8 mouse cellular contexts compared by ENCODE assay signal in the genomic region with DNA sequence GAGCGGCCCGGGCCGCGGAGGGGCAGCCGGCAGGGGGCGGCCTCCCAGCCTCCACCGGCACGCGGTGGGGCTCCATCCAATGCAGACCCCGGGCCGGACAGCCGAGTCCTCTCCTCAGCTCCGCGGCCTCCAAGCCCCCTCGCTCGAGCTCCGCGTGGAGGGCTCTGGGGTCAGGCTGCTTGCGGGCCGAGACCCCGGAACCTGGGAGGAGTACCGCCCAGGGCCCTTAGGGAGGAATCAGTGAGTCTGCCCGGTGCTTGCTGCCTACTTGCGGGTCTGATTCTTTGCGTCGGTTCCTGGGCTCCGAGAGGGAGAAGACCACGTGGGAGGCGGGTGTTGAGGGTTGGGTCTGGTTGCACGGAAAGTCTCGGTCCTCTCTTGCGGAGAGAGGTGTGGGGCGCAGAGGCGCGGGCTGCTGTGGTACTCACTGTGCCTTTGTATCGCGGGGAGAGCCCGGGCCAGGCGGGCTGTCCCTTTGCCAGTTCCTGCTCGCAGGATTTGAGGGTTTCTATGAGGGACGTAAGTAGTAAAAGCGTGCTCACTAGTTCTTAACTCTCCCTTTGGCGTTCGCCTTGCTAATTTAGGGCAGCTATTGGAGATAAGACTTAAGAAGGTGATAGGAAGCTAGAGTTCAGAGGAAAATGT. TPM values are rescaled to one million over a fixed set of nuclear protein-coding genes. Genes with fewer than 3 reads are reported as not detected.
DNase-seq lines count a peak whose midpoint lies in the region; ATAC-seq and TF ChIP-seq lines count a peak whose summit lies in the region.

No protein-coding gene starts in this region.

- 0 out of 2 replicates have a peak, but pooled peaks have one; percentile 26 for TF ChIP-seq POLR2A in cortical plate, adult 2 months (IDR thresholded peaks at IDR 0.05; ENCODE audit: extremely low read depth, insufficient read depth, low read length)

- no peaks in the 10 kb centered on the region for H3K9me3 ChIP-seq in intestine, embryonic 15.5 days

- peak overlapping the region; percentile 85 for H3K4me2 ChIP-seq in intestine, embryonic 15.5 days (replicated peaks)

- no peaks in the 10 kb centered on the region for H3K36me3 ChIP-seq in intestine, embryonic 15.5 days

- H3K27me3 ChIP-seq in intestine, embryonic 15.5 days (replicated peaks): no peaks in the 10 kb centered on the region

- peaks cover 3% of the 10 kb centered on the region; the same call in 1 of the 2 replicates for H3K4me1 ChIP-seq in cortical plate, adult 2 months (ENCODE audit: control insufficient read depth, insufficient read depth, low read length)
- H3K4me1 ChIP-seq in intestine, embryonic 15.5 days (replicated peaks): peaks cover 7% of the 10 kb centered on the region

- peak overlapping the region; percentile 3; the same call in 1 of the 2 replicates for H3K27ac ChIP-seq in cortical plate, adult 2 months (ENCODE audit: insufficient read depth, low read length)
- H3K27ac ChIP-seq in intestine, embryonic 15.5 days: peak overlapping the region; percentile 88

- peak overlapping the region; percentile 77 for H3K9ac ChIP-seq in intestine, embryonic 15.5 days

- under 1% methylated on average over 42 of the region's 44 CpGs for WGBS in intestine, embryonic 15.5 days

- peak; percentile 93 for DNase-seq in ZHBTc4 (ENCODE audit: low read depth, low spot score)
- DNase-seq in gastrocnemius, postnatal 14 days: peak; percentile 66
- DNase-seq in left cerebral cortex, postnatal 25 days (ENCODE audit: low spot score in 2 of 2): peak; percentile 76 to 79
- DNase-seq in mesoderm, embryonic 11.5 days (ENCODE audit: low read depth, low spot score): peak; percentile 84
- peak; percentile 56 to 64 for DNase-seq in right cerebral cortex, postnatal 36 days (ENCODE audit: low spot score in 2 of 2)
- peak; percentile 71 to 73 for DNase-seq in urinary bladder, postnatal 4 days (ENCODE audit: low spot score in 2 of 2)

- TF ChIP-seq CTCF in cortical plate, adult 2 months (IDR thresholded peaks at IDR 0.05; ENCODE audit: extremely low read depth, insufficient read depth, low read length): no peak

- H3K4me3 ChIP-seq in cortical plate, adult 2 months (ENCODE audit: insufficient read depth, low read length): peak overlapping the region; percentile 42
- H3K4me3 ChIP-seq in intestine, embryonic 15.5 days (replicated peaks): peak overlapping the region; percentile 91

- intact Hi-C loops in gastrocnemius, postnatal 14 days (cut with DNase I; ENCODE audit: low total_unique reads): no loop called here
- intact Hi-C loops in left cerebral cortex, postnatal 25 days (cut with DNase I): loop anchor here (2.0 to 5.0 kb wide), 2 partner anchors 53 to 63 kb away; a partner anchor contains a TSS

- ATAC-seq in intestine, embryonic 15.5 days: peak; percentile 40; the same call in 1 of the 2 replicates

RNA-seq across cellular contexts. Expression of a gene that starts 12.8 kb away (rescaled TPM):
- polyA plus RNA-seq in cortical plate, adult 2 months (2012; rRNA removed): not detected in 2 replicates
- total RNA-seq in gastrocnemius, postnatal 14 days (2021): not detected
- not detected in 2 replicates for polyA plus RNA-seq in intestine, embryonic 15.5 days (2015; fragmentation: Nextera tagmentation; extraction: Ambion mirVana)
- total RNA-seq in left cerebral cortex, postnatal 25 days (2021): not detected

RNA-seq across cellular contexts. Expression of a gene that starts 50.6 kb away (rescaled TPM):
- 27.0 and 28.0 TPM in 2 replicates for polyA plus RNA-seq in cortical plate, adult 2 months (2012; rRNA removed)
- total RNA-seq in gastrocnemius, postnatal 14 days (2021): 10 to 100 TPM in 1 of 2 experiments, 1 to 10 TPM in 1; 8.9 to 12.2 TPM
- polyA plus RNA-seq in intestine, embryonic 15.5 days (2015; fragmentation: Nextera tagmentation; extraction: Ambion mirVana): 12.3 and 15.0 TPM in 2 replicates
- total RNA-seq in left cerebral cortex, postnatal 25 days (2021): 10 to 100 TPM; 77.2 to 79.4 TPM

RNA-seq across cellular contexts. Expression of a gene that starts 50.7 kb away (rescaled TPM):
- polyA plus RNA-seq in cortical plate, adult 2 months (2012; rRNA removed): 49.0 and 66.4 TPM in 2 replicates
- 10 to 100 TPM in 1 of 2 experiments, 1 to 10 TPM in 1; 8.4 to 11.2 TPM for total RNA-seq in gastrocnemius, postnatal 14 days (2021)
- polyA plus RNA-seq in intestine, embryonic 15.5 days (2015; fragmentation: Nextera tagmentation; extraction: Ambion mirVana): 25.4 and 25.9 TPM in 2 replicates
- 10 to 100 TPM; 34.6 to 36.2 TPM for total RNA-seq in left cerebral cortex, postnatal 25 days (2021)

Comparison
In these comparisons a context has a peak if more than half of its experiments do, and no peak if none do; other contexts are left out.
1. Peak in every context shown above with its lines: DNase-seq, ATAC-seq, H3K4me3 ChIP-seq and H3K27ac ChIP-seq.
2. RNA of a gene that starts 50.6 kb away (total RNA-seq): 77.2 to 79.4 TPM in left cerebral cortex, postnatal 25 days; 8.9 to 12.2 TPM in gastrocnemius, postnatal 14 days; every median in the first group is over 4 times any median in the second.